Mouse (Mus musculus) thymus, adult 2 months (tissue): ENCODE data around the gene Gm11172.

Experiments used
- CTCF ChIP-seq: fragments of 200-500 bp; IDR thresholded peaks from 2 replicates; pipeline ENCODE4 v1.5.1; 2012; ENCODE audit warnings: mild to moderate bottlenecking, control low read depth, low read length, moderate library complexity, borderline replicate concordance; ENCODE audit not compliant: control insufficient read depth, poor library complexity, insufficient read depth; ENCODE audit errors: extremely low read depth
- POLR2A ChIP-seq: fragments of 200-500 bp; IDR thresholded peaks from 2 replicates; pipeline ENCODE4 v1.6.1; 2012; ENCODE audit warnings: mild to moderate bottlenecking, low read length, control low read depth, moderate library complexity; ENCODE audit not compliant: control insufficient read depth, poor library complexity, insufficient read depth; ENCODE audit errors: extremely low read depth

- TF ChIP-seq CTCF (no peak), POLR2A (no peak)
Measured at GRCm38 (mm10) chr16:10849965-10850861, 37.5 kb downstream of the Gm11172 start.
